Mouse (Mus musculus) midbrain, embryonic 13.5 days (tissue): ENCODE measurements at regions not wholly inside any gene's neighbourhood (a gene's known extent, or its start where the extent isn't known, plus 50 kb on each side); places are given as distances from the start of the nearest gene placed in this dataset.

Experiments
- ATAC-seq: fragments of 200-750 bp; cut with Nextera tagmentation; 2 replicates; pipeline ENCODE4 v1.8.0; 2017; ENCODE audit warnings: mild to moderate bottlenecking, moderate TSS enrichment, moderate library complexity
- H3K27ac ChIP-seq: fragments of 300-500 bp; sonication (generic); 2 replicates; pipeline ENCODE4 v1.5.1; 2015; ENCODE audit warnings: inconsistent platforms, mild to moderate bottlenecking, moderate library complexity
- H3K27me3 ChIP-seq: fragments of 300-500 bp; sonication (generic); 2 replicates; pipeline ENCODE4 v1.6.1; 2015; ENCODE audit warnings: mild to moderate bottlenecking, inconsistent platforms
- H3K36me3 ChIP-seq: fragments of 300-500 bp; sonication (generic); 2 replicates; pipeline ENCODE4 v1.6.1; 2015; ENCODE audit warnings: mild to moderate bottlenecking, inconsistent platforms
- H3K4me1 ChIP-seq: fragments of 300-500 bp; sonication (generic); replicated peaks from 2 replicates; pipeline ENCODE4 v1.6.1; 2015; ENCODE audit warnings: inconsistent platforms
- H3K4me2 ChIP-seq: fragments of 300-500 bp; sonication (generic); replicated peaks from 2 replicates; pipeline ENCODE4 v1.6.1; 2015; ENCODE audit warnings: moderate library complexity, mild to moderate bottlenecking, inconsistent platforms
- H3K4me3 ChIP-seq: fragments of 300-500 bp; sonication (generic); replicated peaks from 2 replicates; pipeline ENCODE4 v1.5.1; 2015; ENCODE audit warnings: mild to moderate bottlenecking, inconsistent platforms
- H3K9ac ChIP-seq: fragments of 300-500 bp; sonication (generic); replicated peaks from 2 replicates; pipeline ENCODE4 v1.6.1; 2015; ENCODE audit warnings: mild to moderate bottlenecking, inconsistent platforms
- H3K9me3 ChIP-seq: fragments of 300-500 bp; sonication (generic); 2 replicates; pipeline ENCODE4 v1.6.1; 2016; ENCODE audit warnings: mild to moderate bottlenecking, inconsistent platforms
- WGBS: fragments of 180-500 bp; shearing (Covaris S2); methylation state at CpG from one replicate; pipeline ENCODE4 v1.1.7; 2015; 5-methylcytosine and 5-hydroxymethylcytosine counted together

DNA sequence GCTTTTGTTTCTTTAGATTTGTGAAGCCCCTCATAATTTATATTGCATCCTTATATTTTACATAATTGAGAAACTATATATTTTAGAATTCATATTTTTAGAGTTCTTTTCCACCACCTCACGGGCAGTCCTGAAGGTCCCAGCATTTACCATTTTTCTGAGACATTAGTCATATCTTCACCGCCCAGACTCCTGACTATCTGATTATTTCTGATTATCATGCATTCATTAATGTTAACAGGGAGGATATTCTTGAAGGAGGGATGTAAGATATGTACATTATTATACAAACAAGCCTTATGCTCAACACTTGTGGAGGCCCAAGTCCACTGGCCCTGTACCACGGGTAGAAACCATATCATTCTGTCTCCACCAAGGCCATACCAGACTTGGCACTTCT lies 743.4 kb downstream of the Hace1 start:
- Histone ChIP-seq H3K4me2 (no peak overlapping the region), H3K4me3 (no peak overlapping the region), H3K27me3 (no peaks in the 10 kb centered on the region), H3K36me3 (no peaks in the 10 kb centered on the region), H3K9me3 (no peaks in the 10 kb centered on the region), H3K4me1 (no peaks in the 10 kb centered on the region), H3K9ac (no peak overlapping the region), H3K27ac (no peak overlapping the region)
- 93% methylated on average over 3 of the region's 3 CpGs for WGBS
- no peak for ATAC-seq

DNA sequence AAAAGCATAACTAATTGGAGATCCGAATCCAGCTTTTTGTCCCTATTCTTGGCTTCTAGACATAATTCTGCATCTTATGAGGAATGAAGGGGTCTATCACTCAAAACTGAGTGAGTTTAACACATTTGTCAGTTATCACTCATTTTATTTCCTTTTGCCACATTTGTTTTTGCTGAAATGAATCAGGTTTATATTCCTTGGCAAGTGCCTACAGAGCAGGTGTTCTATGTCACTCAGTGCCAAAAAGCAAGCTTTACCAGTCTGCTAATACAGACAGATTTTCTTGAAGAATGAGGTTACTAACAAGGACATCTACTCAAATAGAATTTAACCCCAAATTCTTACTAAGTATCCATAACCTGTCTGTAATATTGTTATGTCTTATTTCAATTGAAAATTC lies 751.4 kb downstream of the Hace1 start:
- WGBS = 86% methylated on average over 1 of the region's 1 CpGs
- ATAC-seq = no peak
- H3K9me3 ChIP-seq = no peaks in the 10 kb centered on the region
- H3K4me2 ChIP-seq = no peak overlapping the region
- H3K4me1 ChIP-seq = no peaks in the 10 kb centered on the region
- no peaks in the 10 kb centered on the region for H3K27me3 ChIP-seq
- no peak overlapping the region for H3K9ac ChIP-seq
- H3K4me3 ChIP-seq = no peak overlapping the region
- H3K27ac ChIP-seq = no peak overlapping the region
- no peaks in the 10 kb centered on the region for H3K36me3 ChIP-seq

- Histone ChIP-seq H3K27ac (no peak overlapping the region), H3K27me3 (no peaks in the 10 kb centered on the region), H3K4me2 (no peak overlapping the region), H3K4me1 (no peaks in the 10 kb centered on the region), H3K4me3 (no peak overlapping the region), H3K9ac (no peak overlapping the region), H3K9me3 (no peaks in the 10 kb centered on the region), H3K36me3 (no peaks in the 10 kb centered on the region)
- no peak for ATAC-seq
Observed at GRCm38 (mm10) chr10:46331599-46332283, 754.1 kb downstream of the Hace1 start.

DNA sequence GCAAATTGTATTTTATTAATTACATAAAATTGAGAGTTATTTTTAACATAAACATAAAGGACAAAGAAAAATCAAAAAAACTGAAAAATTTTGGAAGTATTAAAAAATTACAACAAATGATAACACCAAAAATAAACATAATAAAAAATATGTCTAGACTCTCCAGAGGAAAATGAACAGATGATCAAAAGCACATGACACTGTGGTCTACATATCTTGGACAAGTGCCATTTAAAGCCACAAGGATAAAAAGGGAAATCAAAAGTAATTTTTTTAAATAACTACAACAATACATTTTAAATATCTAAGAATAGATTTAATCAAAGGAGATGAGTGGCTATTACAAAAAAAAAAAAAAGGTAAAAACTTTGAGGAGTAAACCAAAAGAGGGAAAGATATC lies 755.6 kb downstream of the Hace1 start:
- no peak overlapping the region for H3K27ac ChIP-seq
- H3K4me1 ChIP-seq = no peaks in the 10 kb centered on the region
- no peak overlapping the region for H3K4me3 ChIP-seq
- ATAC-seq = no peak
- no peaks in the 10 kb centered on the region for H3K36me3 ChIP-seq
- H3K9ac ChIP-seq = no peak overlapping the region
- no peaks in the 10 kb centered on the region for H3K9me3 ChIP-seq
- no peaks in the 10 kb centered on the region for H3K27me3 ChIP-seq
- H3K4me2 ChIP-seq = no peak overlapping the region

GRCm38 (mm10) chr10:46345315-46345714 lies 767.7 kb downstream of the Hace1 start:
- Histone ChIP-seq H3K27me3 (no peaks in the 10 kb centered on the region), H3K9ac (no peak overlapping the region), H3K27ac (no peak overlapping the region), H3K4me1 (0 out of 2 replicates have a peak, but pooled peaks cover 4% of the 10 kb centered on the region), H3K4me2 (no peak overlapping the region), H3K4me3 (no peak overlapping the region), H3K36me3 (no peaks in the 10 kb centered on the region), H3K9me3 (no peaks in the 10 kb centered on the region)
- WGBS = 69% methylated on average over 4 of the region's 4 CpGs
- no peak for ATAC-seq

- Histone ChIP-seq H3K36me3 (no peaks in the 10 kb centered on the region), H3K27me3 (no peaks in the 10 kb centered on the region), H3K4me2 (no peak overlapping the region), H3K27ac (no peak overlapping the region), H3K4me1 (0 out of 2 replicates have a peak, but pooled peaks cover 4% of the 10 kb centered on the region), H3K9ac (no peak overlapping the region), H3K4me3 (no peak overlapping the region), H3K9me3 (no peaks in the 10 kb centered on the region)
- ATAC-seq = no peak
- 51% methylated on average over 4 of the region's 4 CpGs for WGBS
Observed at GRCm38 (mm10) chr10:46349613-46350012, 772.0 kb downstream of the Hace1 start.

GRCm38 (mm10) chr10:46350196-46350595 lies 772.6 kb downstream of the Hace1 start:
- 0 out of 2 replicates have a peak, but pooled peaks have one; percentile 67 for ATAC-seq
- Histone ChIP-seq H3K4me1 (0 out of 2 replicates have a peak, but pooled peaks cover 4% of the 10 kb centered on the region), H3K36me3 (no peaks in the 10 kb centered on the region), H3K4me3 (no peak overlapping the region), H3K9ac (no peak overlapping the region), H3K27ac (no peak overlapping the region), H3K4me2 (no peak overlapping the region), H3K9me3 (no peaks in the 10 kb centered on the region), H3K27me3 (no peaks in the 10 kb centered on the region)
- 13% methylated on average over 2 of the region's 2 CpGs for WGBS

GRCm38 (mm10) chr10:46356775-46357174 lies 779.1 kb downstream of the Hace1 start:
- H3K4me1 ChIP-seq = no peaks in the 10 kb centered on the region
- no peak overlapping the region for H3K9ac ChIP-seq
- H3K9me3 ChIP-seq = no peaks in the 10 kb centered on the region
- H3K4me2 ChIP-seq = no peak overlapping the region
- no peaks in the 10 kb centered on the region for H3K27me3 ChIP-seq
- no peak overlapping the region for H3K4me3 ChIP-seq
- H3K27ac ChIP-seq = no peak overlapping the region
- H3K36me3 ChIP-seq = no peaks in the 10 kb centered on the region
- 87% methylated on average over 1 of the region's 1 CpGs for WGBS
- no peak for ATAC-seq

DNA sequence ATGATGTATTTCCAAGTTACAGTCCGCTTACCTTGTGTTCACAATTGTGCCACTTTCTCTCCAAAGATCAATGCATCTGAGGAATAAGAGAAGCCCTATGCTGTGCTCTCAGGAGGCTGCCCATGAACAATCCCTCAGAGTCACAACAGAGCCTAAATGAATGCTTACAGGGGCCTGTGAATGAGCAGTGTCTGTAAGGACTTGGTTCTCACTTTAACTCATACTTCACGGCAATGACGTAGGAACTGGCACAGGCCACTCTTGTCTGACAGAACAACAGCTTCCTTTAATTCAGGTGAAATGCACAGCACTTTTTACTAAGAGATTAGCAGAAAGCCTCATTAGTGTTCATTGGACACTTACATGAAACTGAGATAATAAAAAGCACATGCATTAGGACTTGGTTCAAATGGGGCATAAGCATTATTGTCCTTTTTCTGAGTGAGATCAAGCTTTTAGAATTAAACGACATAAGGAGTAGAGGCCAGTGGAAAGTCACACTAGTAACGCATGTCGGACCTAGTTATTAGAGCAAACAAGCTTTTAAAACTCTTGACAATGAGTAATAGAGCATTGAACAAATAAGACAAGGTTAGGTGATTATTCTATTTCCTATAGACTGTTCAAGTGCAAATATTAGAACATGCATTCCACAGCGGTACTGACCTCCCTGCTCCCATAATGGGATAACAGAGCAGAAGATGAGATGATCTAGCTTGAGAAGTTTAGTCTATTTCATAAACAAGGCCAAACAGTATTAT lies 796.3 kb downstream of the Hace1 start:
- 70% methylated on average over 7 of the region's 7 CpGs for WGBS
- H3K4me2 ChIP-seq = no peak overlapping the region
- no peak overlapping the region for H3K9ac ChIP-seq
- H3K4me1 ChIP-seq = no peaks in the 10 kb centered on the region
- ATAC-seq = no peak
- no peaks in the 10 kb centered on the region for H3K9me3 ChIP-seq
- H3K27ac ChIP-seq = no peak overlapping the region
- H3K27me3 ChIP-seq = no peaks in the 10 kb centered on the region
- H3K36me3 ChIP-seq = no peaks in the 10 kb centered on the region
- no peak overlapping the region for H3K4me3 ChIP-seq

DNA sequence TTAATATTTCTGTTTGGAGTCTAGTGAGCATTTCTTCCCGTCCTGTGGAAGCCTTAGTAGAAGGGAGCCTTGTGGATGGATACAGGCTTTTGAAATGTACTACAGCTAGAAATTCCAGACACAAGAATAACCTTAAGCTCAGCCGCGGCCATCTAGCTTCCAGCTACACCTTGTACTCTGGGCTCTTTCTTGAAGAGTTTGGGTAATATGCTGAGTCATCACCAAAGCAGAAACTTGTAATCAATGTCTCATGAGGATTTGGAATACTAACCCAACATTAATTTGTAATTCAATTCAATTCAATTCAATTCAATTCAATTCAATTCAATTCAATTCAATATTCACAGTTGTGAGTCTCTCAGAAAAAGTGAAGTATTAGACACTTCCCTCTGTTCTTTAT lies 797.0 kb downstream of the Hace1 start:
- ATAC-seq = no peak
- Histone ChIP-seq H3K9ac (no peak overlapping the region), H3K27ac (no peak overlapping the region)

GRCm38 (mm10) chr10:46397089-46397488 lies 819.5 kb downstream of the Hace1 start:
- Histone ChIP-seq H3K4me2 (no peak overlapping the region), H3K9me3 (no peaks in the 10 kb centered on the region), H3K36me3 (no peaks in the 10 kb centered on the region), H3K27ac (no peak overlapping the region), H3K4me1 (no peaks in the 10 kb centered on the region), H3K9ac (no peak overlapping the region), H3K4me3 (no peak overlapping the region), H3K27me3 (no peaks in the 10 kb centered on the region)
- no peak for ATAC-seq
- 91% methylated on average over 4 of the region's 4 CpGs for WGBS

More for the DNA sequence above, 797.0 kb downstream of the Hace1 start:
- Histone ChIP-seq H3K27me3 (no peaks in the 10 kb centered on the region), H3K4me2 (no peak overlapping the region), H3K4me1 (no peaks in the 10 kb centered on the region), H3K9me3 (no peaks in the 10 kb centered on the region), H3K4me3 (no peak overlapping the region), H3K36me3 (no peaks in the 10 kb centered on the region)
- WGBS = 96% methylated on average over 3 of the region's 3 CpGs

GRCm38 (mm10) chr10:46403883-46404282 lies 826.3 kb downstream of the Hace1 start:
- Histone ChIP-seq H3K27me3 (no peaks in the 10 kb centered on the region), H3K27ac (no peak overlapping the region), H3K4me3 (no peak overlapping the region), H3K36me3 (no peaks in the 10 kb centered on the region), H3K4me2 (no peak overlapping the region), H3K4me1 (no peaks in the 10 kb centered on the region), H3K9me3 (no peaks in the 10 kb centered on the region), H3K9ac (no peak overlapping the region)
- whole genome bisulfite sequencing = 66% methylated on average over 2 of the region's 2 CpGs
- no peak for ATAC-seq
